Mouse (Mus musculus) spleen, postnatal 10 days (tissue): ENCODE data around the gene Ggt6.
"Not testable (repeated sequence)": the region's sequence is repeated elsewhere in the genome, so short reads cannot be mapped to it uniquely, and the experiment has no call there.

Source experiments
- DNase-seq, 2 experiments: peaks; one replicate each; pipeline ENCODE4 v3.0.0; 2021 to 2022; ENCODE audit warnings: low spot score in 2 of 2

Ggt6 gene

GRCm38 (mm10) chr11:72440597-72440964, 5.3 kb downstream of the Ggt6 start:
- DNase-seq = not testable (repeated sequence)

DNA sequence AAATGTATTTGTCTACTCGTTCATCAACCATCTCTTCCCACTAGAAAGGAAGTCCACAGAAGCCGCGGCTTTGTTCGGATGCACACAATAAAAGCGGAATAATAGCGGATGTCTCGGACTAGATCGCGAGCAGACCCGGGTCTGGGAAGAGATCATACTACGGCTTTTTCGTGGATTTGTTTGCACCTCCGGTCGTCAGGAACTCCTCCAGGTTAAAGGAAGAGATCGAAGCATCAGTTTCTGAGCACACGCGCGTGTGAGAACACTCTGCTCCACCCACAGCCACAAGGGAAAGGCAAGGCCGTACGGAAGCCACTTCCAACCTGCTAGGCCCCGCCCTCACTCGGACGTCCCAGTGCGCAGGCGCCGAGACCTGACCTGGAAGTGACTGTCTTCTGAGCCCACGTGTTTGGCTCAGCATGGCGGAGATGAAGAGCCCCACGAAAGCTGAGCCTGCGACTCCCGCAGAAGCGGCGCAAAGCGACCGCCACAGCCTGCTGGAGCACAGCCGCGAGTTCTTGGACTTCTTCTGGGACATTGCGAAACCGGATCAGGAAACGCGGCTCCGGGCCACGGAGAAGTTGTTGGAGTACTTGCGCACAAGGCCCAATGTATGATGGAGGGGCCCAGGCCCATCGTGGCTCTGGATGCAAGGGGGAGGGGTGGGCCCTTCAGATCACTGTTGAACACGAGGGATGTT, 5.8 kb downstream of the Ggt6 start, which contains the start of gene Mybbp1a:
Gene Mybbp1a, plus strand, starts transcription at position 391 of the 700 bp plus-strand sequence.
- peak; percentile 98 to 99 for DNase-seq

DNA sequence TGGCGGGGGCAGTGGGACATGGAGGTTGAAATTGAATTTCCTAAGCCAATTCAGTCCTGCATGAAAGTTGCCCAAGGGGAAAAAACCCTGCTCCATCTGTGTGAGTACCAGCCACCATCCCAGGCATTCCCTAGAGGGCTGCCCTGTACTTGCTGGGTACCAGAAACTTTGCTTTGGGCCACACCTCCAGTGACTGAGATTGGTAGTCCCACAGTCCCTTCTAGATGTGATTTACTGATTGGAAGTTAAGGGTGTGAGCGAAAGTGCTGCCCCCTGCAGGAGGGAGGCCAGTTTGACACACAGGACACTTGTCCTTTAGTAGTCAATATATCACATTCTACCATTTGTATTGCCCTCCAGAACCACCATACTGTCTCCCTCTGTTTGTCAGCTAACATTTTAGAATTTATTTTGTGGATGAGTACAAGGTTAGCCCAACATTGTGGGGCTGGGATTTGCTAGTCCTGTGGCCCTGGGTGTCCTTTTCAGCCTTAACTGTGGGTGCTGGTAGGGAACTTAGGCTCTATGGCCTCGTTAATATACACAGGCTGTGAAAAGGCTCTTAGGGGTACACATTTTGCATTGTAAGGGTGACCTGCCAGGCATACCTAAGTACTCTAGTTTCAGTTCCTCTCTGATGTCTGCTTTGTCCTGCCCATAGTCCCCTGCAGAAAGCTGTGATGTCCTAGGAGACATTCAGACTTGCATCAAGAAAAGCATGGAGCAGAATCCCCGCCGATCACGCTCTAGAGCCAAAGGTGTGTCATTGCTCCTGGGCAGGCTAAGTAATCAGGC, 11.2 kb downstream of the Ggt6 start:
- DNase-seq = peak; percentile 43 to 80

GRCm38 (mm10) chr11:72447475-72447874, 12.1 kb downstream of the Ggt6 start:
- DNase-seq = peak in 1 of 2 experiments; percentile 27

DNA sequence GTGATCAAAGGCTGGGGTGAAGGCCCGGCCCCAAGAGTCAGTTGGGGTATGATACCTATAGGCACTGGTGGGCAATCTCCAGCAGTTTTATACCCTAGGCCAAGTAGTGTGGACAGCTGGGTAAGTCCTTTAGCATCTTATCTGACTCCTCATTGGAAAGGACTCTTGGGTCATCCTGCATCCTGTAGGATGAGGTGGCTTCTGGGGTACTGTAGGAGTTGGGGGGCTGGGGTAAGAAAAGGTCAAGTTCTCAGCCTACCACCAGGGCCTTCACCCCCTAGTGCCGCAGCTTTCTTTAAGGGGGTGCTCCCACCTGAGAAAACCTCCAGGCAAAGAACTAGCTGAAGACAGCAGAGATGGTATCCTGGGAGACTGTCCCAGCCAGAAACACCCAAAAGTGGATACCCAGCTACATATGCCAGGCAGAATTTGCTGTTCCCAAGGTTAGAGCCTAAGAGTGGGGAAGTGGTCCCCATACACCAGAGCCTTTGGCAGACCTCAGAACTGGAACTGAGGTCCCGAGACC, 16.9 kb downstream of the Ggt6 start:
- DNase-seq = no peak

- no peak for DNase-seq
Measured at GRCm38 (mm10) chr11:72453105-72453953, 18.0 kb downstream of the Ggt6 start.

DNA sequence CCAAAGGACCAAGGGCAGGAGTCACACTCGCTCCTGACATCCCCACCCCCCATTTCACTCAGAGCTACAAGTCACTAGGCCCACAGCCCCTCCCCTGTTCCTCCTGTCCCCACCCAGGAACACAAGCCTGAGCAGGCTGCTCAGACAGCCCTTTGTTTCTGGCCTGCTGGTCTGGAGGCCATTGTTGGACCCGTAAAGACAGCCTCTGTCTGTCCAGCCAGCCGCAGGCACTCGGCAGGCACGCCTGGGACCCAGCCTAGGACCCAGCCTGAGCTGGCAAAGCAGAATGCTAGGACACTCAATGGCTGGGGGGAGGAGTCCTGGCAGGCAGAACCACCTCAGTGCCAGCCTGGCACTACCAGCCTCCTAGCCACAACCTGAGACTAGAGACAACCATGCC, 20.4 kb downstream of the Ggt6 start:
- no peak for DNase-seq

GRCm38 (mm10) chr11:72457995-72458496, 22.7 kb downstream of the Ggt6 start:
- DNase-seq = no peak

DNA sequence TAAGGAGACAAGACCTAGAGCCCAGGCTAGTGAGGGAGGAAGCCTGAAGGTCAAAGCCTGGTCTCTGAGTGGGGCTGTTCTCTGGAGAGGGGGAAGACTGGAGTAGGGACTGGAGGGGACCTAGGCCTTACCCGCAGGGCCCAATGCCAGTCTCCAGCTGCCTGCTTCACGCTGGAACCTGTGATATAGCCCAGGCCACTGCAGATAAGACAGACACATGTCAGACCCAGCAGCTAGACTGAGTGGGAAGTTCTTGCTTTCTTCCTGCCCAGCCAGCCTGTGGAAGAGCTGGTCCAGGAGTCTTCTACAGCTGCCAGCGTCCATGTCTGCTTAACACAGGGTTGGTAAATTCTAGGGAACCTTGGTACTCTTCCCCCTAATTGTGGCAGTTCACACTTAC, 23.2 kb downstream of the Ggt6 start:
- DNase-seq = no peak

DNA sequence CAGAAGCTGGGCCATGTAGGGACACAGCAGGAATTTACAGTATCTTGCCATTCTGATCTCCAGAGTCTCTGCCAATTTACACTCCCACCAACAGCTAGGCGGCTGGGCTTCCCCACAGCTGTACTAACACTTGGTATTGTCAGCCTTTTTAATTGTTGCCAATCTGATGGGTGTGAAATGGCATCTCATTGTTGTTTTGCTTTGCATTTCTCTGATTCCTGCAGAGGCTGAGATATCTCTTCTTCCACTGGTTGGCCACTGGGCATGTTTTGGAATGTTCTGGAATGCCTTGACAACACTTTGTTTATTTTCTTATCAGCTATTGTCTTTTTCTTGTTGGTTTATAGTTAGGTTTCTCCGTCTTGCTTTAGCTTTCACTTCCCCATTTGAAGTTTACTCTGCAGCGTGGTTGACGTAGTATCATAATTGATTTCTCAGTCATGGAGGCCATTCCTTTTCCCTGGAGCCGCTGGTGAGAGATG, 26.2 kb downstream of the Ggt6 start:
- no peak for DNase-seq

DNA sequence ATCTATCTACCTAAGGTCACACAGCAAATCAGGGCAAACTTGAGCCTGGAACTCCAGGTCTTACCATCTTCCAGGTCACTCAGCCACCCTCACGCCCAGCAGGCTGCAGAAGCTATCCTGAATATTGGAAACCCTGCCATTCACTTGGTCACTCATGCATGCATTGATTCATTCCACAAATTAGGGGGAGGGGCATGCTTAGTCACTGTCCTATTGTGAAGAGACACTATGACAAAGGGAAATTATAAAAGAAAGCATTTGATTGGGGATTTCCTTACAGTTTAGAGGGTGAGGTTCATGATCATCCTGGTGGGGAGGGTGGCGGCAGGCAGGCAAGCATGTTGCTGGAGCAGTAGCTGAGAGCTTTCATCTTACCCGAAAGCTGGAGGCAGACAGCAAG, 29.5 kb downstream of the Ggt6 start:
- DNase-seq = no peak

DNA sequence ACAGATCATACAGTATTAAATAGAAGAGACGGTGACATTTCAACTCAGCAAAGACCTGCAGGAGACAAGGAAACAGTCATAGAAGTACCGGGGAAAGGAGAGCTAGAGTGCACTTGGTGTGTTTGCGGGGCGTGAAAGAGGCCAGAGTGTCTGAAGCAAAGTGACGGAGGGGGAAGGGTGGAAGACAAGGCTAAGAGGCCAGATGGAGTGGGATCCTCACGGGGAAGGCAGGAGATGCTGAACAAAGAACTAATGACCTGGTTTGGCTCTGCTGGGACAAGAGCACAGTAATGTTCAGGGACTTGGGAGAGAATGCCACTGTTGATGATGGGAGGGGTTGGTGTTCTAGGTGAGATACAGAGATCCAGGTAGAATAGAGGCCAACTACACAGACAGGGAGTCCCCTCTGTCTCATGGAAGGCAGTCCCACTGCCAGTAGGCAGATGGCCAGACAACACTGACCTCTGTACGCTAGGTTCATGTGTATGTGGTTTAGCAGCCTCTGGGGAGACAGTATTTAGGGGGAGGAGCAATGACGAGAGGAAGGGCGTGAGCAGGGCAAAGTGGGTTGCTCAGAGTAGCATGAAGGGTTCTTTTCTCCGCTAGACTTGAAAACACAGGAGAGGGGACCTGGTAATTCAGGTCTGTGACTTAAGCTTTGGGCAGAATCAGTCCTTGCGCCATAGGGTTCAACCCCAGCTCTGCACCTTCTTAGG, 30.8 kb downstream of the Ggt6 start:
- DNase-seq = peak in 1 of 2 experiments; percentile 63

DNA sequence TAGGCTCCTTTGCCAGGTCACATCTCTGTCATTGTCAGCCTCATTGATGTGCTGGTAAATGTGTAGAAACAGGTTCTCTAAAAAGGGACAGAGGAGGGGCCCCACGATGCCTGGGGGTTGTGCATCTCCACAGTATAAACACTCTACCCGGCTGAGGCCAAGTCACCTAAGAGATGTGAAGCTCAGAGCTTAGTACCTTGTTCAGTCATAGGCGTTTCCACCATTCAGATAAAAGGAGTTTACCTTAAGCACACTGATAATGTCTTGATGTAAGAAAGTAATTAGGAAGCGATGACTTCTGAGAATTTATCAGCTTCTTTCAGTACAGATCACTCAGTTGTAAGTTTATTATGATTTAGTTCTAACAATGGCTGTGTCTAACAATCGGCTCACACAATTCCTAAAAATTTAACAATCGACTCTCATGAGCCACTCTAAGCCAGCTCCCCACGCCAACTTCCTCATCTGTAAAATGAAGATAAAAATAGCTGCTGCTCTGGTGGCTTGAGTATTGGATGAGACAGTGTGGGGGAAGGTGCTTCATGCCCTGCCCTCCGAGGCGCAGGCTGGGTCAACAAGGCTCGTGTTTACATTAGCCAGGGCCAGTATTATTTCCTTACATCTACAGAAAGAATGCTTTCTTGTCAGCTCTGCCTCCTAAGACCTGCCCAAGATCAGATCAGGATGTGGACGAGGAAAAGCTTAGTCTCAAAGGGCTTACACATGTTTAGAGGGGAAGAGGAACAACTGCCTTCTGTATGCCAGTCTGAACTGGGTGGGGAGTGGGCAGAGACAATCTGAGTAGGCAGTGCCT, 31.6 kb downstream of the Ggt6 start:
- DNase-seq = peak in 1 of 2 experiments; percentile 48

GRCm38 (mm10) chr11:72468525-72468924, 33.2 kb downstream of the Ggt6 start:
- peak in 1 of 2 experiments; percentile 13 for DNase-seq

DNA sequence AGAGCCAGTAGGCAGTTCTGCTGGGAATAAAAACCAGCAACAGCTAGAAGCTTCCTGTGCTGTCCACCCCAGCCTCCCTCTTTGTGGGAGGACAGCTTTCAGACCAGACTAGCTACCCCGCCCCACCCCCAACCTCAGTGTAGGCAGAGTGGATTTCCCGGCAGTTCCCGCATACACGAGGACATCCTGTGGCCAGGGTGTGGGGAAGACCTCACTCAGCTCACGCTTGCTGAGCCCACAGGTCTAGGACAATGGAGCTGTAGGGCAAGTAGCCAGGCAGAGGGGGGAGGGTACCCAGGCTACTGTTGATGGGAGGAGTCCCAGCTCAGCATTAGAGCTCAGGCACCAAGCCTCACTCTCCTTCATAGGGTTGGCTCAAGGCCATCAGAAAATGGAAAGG, 33.9 kb downstream of the Ggt6 start:
- DNase-seq = peak in 1 of 2 experiments; percentile 53

- DNase-seq = no peak
Measured at GRCm38 (mm10) chr11:72470004-72470403, 34.7 kb downstream of the Ggt6 start.

DNA sequence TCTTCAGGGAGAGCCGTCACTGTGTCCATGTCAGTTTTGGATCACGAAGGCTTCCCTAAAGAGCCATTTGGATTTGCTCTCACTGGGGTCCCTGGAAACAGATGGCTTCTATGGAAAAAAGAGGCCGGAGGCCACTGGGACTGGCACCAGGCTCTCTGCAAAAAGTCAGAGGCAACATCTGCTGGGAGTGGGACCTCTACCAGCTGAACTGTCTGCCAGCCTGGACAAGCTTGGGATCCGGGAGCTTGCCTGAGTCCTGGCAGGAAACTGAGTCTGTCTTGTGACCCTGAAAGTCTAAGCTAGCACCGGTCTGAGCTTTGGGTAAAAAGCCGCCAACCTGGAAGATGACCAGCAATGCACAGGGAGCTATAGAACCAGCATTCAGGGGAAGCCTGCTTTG, 36.1 kb downstream of the Ggt6 start:
- DNase-seq = no peak

DNA sequence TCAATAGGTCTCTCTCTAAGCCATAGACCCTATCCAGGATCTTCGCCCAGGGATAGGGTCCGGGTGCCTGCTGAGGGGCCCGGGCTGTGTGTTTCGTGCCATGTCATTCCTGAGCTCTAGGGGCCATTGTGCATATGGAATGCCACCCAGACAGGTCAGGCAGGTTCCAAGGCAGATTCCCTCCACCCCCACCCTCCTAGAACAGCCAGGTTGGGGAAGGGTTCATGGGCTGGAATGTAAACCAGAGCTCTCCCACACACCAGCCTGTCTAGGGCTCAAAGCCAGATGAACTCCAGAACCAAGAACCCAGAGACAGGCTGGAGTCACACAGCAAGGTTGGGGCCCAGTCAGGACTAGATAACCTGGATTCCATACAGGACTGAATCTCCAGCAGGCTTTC, 38.2 kb downstream of the Ggt6 start:
- no peak for DNase-seq

DNA sequence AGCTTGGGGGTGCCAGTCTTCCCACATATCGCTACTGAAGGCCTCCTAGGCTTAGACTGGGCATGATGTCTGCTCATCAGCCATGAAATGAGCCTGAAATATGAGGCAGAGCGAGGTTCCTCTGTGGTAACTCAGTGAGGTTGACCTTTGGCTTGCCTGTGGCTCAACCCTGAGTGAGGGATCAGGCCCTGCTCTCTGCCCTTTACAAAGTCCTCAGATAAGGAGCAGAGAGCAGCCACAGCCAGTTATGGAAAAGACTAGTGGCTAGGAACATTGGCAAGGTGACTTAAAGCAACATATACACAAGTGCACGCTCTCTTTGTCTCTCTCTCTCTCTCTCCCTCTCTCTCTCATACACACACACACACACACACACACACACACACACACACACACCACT, 39.6 kb downstream of the Ggt6 start:
- DNase-seq = no peak

GRCm38 (mm10) chr11:72475408-72475807, 40.1 kb downstream of the Ggt6 start:
- DNase-seq = no peak
